Mouse (Mus musculus) intestine, embryonic 14.5 days (tissue): ENCODE results near the gene Prr3. TPM values are rescaled to one million over a fixed set of nuclear protein-coding genes. Genes with fewer than 3 reads are reported as not detected.
A peak's percentile ranks its signal among the peaks of the same experiment; 100 is the strongest.

Experiments
- ATAC-seq: fragments of 200-750 bp; cut with Nextera tagmentation; replicated peaks from 2 replicates; pipeline ENCODE4 v1.8.0; 2017; ENCODE audit warnings: low read depth, moderate number of reproducible peaks, moderate TSS enrichment, moderate library complexity; ENCODE audit not compliant: low FRiP score, low TSS enrichment
- DNase-seq: peaks from one replicate; pipeline ENCODE4 v3.0.0-alpha.2; 2018; ENCODE audit warnings: low spot score
- H3K27ac ChIP-seq: fragments of 300-500 bp; sonication (generic); 2 replicates; pipeline ENCODE4 v1.5.1; 2014; ENCODE audit warnings: low read depth, mild to moderate bottlenecking, control low read depth
- H3K27me3 ChIP-seq: fragments of 300-500 bp; sonication (generic); replicated peaks from 2 replicates; pipeline ENCODE4 v1.6.1; 2014; ENCODE audit warnings: low read length, control low read depth; ENCODE audit not compliant: control insufficient read depth, insufficient read depth
- H3K36me3 ChIP-seq: fragments of 300-500 bp; sonication (generic); 2 replicates; pipeline ENCODE4 v1.6.1; 2014; ENCODE audit warnings: low read length, control low read depth; ENCODE audit not compliant: control insufficient read depth, insufficient read depth
- H3K4me1 ChIP-seq: fragments of 300-500 bp; sonication (generic); replicated peaks from 2 replicates; pipeline ENCODE4 v1.6.1; 2014; ENCODE audit warnings: low read length, control low read depth, mixed read lengths; ENCODE audit not compliant: control insufficient read depth, insufficient read depth
- H3K4me2 ChIP-seq: fragments of 300-500 bp; sonication (generic); 2 replicates; pipeline ENCODE4 v1.6.1; 2014; ENCODE audit warnings: low read length
- H3K4me3 ChIP-seq: fragments of 300-500 bp; sonication (generic); 2 replicates; pipeline ENCODE4 v1.5.1; 2014; ENCODE audit warnings: low read depth, low read length, control low read depth, mixed read lengths
- H3K9ac ChIP-seq: fragments of 300-500 bp; sonication (generic); 2 replicates; pipeline ENCODE4 v1.6.1; 2014; ENCODE audit warnings: mild to moderate bottlenecking, low read length
- H3K9me3 ChIP-seq: fragments of 300-500 bp; sonication (generic); 2 replicates; pipeline ENCODE4 v1.6.1; 2016; ENCODE audit warnings: low read length, control low read depth; ENCODE audit not compliant: control insufficient read depth
- WGBS: fragments of 180-500 bp; shearing (Covaris S2); extraction: QIAGEN DNeasy Blood & Tissue Kit; methylation state at CpG from one replicate; pipeline ENCODE4 v1.1.7; 2014; 5-methylcytosine and 5-hydroxymethylcytosine counted together
- polyA plus RNA-seq: library from polyadenylated mRNA; unstranded; fragments of >200 nt; fragmentation: Nextera tagmentation; extraction: Ambion mirVana; gene quantifications from 2 replicates; pipeline ENCODE4 v1.2.1, GENCODE M21; 2014

Prr3 gene
- polyA plus RNA-seq, 1 experiment from 2014 or later: 25.3 TPM

- Histone ChIP-seq H3K27me3 (no peaks in the 10 kb centered on the region), H3K36me3 (peaks cover 6% of the 10 kb centered on the region), H3K4me3 (peak overlapping the region; percentile 63), H3K27ac (peak overlapping the region; percentile 39; the same call in 1 of the 2 replicates), H3K4me2 (peak overlapping the region; percentile 57), H3K9ac (peak overlapping the region; percentile 61), H3K9me3 (no peaks in the 10 kb centered on the region), H3K4me1 (peaks cover 14% of the 10 kb centered on the region)
- DNase-seq: peak; percentile 85
- ATAC-seq: peak; percentile 60
- WGBS: 4% methylated on average over 31 of the region's 31 CpGs
These were observed 14.3 kb upstream of the Prr3 start for GRCm38 (mm10) chr17:35994175-35994878.

- H3K9me3 ChIP-seq: no peaks in the 10 kb centered on the region
- H3K9ac ChIP-seq: no peak overlapping the region
- peaks cover 14% of the 10 kb centered on the region for H3K4me1 ChIP-seq
- ATAC-seq (peak; percentile 68), DNase-seq (peak; percentile 94)
- peak overlapping the region; percentile 57 for H3K4me2 ChIP-seq
- no peaks in the 10 kb centered on the region for H3K27me3 ChIP-seq
- H3K4me3 ChIP-seq: peak overlapping the region; percentile 63
- H3K27ac ChIP-seq: no peak overlapping the region
- H3K36me3 ChIP-seq: peaks cover 13% of the 10 kb centered on the region
- WGBS: 10% methylated on average over 17 of the region's 17 CpGs
These were observed 13.6 kb upstream of the Prr3 start for GRCm38 (mm10) chr17:35993675-35994074.

DNA sequence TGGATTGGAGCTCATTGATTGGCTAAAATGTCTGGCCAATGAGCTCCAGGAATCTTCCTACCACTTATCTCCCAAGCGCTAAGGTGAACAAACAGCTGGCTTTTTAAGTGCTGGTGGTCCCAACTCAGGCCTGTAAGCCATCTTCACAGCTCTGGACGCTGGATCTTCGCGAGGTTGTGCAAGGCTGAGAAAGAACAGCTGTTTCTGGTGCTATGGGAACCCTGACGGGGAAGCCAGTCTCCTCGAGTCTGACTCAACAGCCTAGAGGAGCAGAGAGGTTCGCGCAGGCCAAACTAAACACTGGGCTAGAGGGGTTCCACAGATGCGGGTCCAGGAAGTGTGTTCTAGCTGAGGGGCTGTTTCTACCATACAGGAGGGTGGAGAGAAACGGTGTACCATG is 11.7 kb upstream of the Prr3 start:
- Histone ChIP-seq H3K4me3 (no peak overlapping the region), H3K36me3 (peaks cover 32% of the 10 kb centered on the region), H3K27me3 (no peaks in the 10 kb centered on the region), H3K4me2 (peak overlapping the region; percentile 2; the same call in 1 of the 2 replicates), H3K27ac (peak overlapping the region; percentile 33; the same call in 1 of the 2 replicates), H3K9ac (no peak overlapping the region), H3K9me3 (no peaks in the 10 kb centered on the region), H3K4me1 (peaks cover 14% of the 10 kb centered on the region)
- ATAC-seq (no peak), DNase-seq (peak; percentile 63)
- WGBS: 19% methylated on average over 10 of the region's 10 CpGs

- DNase-seq (no peak), ATAC-seq (no peak)
- Histone ChIP-seq H3K36me3 (peaks cover 51% of the 10 kb centered on the region), H3K9me3 (no peaks in the 10 kb centered on the region), H3K9ac (no peak overlapping the region), H3K4me3 (no peak overlapping the region), H3K27me3 (no peaks in the 10 kb centered on the region), H3K4me1 (peaks cover 15% of the 10 kb centered on the region), H3K27ac (no peak overlapping the region), H3K4me2 (no peak overlapping the region)
- WGBS: 93% methylated on average over 9 of the region's 9 CpGs
These were observed 1.7 kb upstream of the Prr3 start for GRCm38 (mm10) chr17:35981776-35982175.

DNA sequence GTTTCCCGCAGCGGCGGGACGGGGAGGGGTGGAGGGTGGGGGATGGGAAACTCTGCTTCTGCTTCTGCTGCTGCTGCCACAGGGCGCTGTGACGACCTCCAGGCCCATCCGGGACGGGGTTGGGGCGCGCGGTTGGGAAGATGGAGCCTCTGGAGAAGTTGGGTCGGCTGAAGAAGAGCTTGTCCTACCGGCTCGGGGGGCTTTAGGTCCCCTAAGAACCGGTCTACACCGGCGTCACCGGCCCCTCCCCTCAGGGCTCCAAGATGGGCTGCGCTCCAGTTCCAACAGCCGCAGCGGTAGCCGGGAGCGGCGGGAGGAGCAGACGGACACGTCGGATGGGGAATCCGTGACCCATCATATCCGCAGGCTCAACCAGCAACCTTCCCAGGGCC is 323 bp upstream of the Prr3 start:
- DNase-seq (peak; percentile 85), ATAC-seq (peak; percentile 42)
- peak overlapping the region; percentile 89 for H3K4me2 ChIP-seq
- peak overlapping the region; percentile 98 for H3K27ac ChIP-seq
- peak overlapping the region; percentile 74 for H3K9ac ChIP-seq
- 0% methylated on average over 29 of the region's 29 CpGs for WGBS
- H3K4me3 ChIP-seq: peak overlapping the region; percentile 98
- peaks cover 15% of the 10 kb centered on the region for H3K4me1 ChIP-seq
- H3K9me3 ChIP-seq: no peaks in the 10 kb centered on the region
- no peaks in the 10 kb centered on the region for H3K27me3 ChIP-seq
- H3K36me3 ChIP-seq: peaks cover 47% of the 10 kb centered on the region

GRCm38 (mm10) chr17:35978811-35979400 is 1.1 kb downstream of the Prr3 start:
- no peak for DNase-seq
- H3K27ac ChIP-seq: peak overlapping the region; percentile 98
- WGBS: under 1% methylated on average over 41 of the region's 41 CpGs
- peak overlapping the region; percentile 89 for H3K4me2 ChIP-seq
- H3K36me3 ChIP-seq: peaks cover 46% of the 10 kb centered on the region
- peak overlapping the region; percentile 74 for H3K9ac ChIP-seq
- H3K9me3 ChIP-seq: no peaks in the 10 kb centered on the region
- H3K4me1 ChIP-seq: peaks cover 15% of the 10 kb centered on the region
- ATAC-seq: peak; percentile 78
- H3K27me3 ChIP-seq: no peaks in the 10 kb centered on the region
- peak overlapping the region; percentile 98 for H3K4me3 ChIP-seq

DNA sequence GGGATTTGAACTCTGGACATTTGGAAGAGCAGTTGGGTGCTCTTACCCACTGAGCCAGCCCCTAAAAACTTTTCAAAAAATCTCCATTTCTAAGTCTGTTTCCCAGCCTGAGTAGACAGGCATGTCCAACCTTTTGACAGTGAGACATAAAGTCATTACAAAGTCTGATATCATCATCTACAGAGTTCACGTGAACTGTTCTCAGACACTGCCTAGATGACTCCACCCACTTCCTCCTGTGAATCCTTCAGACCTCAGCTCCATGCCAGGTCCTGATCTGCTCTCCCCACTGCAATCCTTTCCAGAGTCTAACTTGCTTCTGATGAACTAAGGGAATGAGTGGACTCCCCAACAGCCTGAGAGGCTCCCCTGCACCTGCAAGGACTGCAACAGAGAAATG is 7.9 kb downstream of the Prr3 start:
- Histone ChIP-seq H3K4me2 (no peak overlapping the region), H3K27me3 (no peaks in the 10 kb centered on the region), H3K9ac (no peak overlapping the region), H3K9me3 (no peaks in the 10 kb centered on the region), H3K36me3 (peaks cover 40% of the 10 kb centered on the region), H3K27ac (no peak overlapping the region), H3K4me1 (peaks cover 10% of the 10 kb centered on the region), H3K4me3 (no peak overlapping the region)
- WGBS: 57% methylated on average over 1 of the region's 1 CpGs
- no peak for ATAC-seq
- DNase-seq: no peak

DNA sequence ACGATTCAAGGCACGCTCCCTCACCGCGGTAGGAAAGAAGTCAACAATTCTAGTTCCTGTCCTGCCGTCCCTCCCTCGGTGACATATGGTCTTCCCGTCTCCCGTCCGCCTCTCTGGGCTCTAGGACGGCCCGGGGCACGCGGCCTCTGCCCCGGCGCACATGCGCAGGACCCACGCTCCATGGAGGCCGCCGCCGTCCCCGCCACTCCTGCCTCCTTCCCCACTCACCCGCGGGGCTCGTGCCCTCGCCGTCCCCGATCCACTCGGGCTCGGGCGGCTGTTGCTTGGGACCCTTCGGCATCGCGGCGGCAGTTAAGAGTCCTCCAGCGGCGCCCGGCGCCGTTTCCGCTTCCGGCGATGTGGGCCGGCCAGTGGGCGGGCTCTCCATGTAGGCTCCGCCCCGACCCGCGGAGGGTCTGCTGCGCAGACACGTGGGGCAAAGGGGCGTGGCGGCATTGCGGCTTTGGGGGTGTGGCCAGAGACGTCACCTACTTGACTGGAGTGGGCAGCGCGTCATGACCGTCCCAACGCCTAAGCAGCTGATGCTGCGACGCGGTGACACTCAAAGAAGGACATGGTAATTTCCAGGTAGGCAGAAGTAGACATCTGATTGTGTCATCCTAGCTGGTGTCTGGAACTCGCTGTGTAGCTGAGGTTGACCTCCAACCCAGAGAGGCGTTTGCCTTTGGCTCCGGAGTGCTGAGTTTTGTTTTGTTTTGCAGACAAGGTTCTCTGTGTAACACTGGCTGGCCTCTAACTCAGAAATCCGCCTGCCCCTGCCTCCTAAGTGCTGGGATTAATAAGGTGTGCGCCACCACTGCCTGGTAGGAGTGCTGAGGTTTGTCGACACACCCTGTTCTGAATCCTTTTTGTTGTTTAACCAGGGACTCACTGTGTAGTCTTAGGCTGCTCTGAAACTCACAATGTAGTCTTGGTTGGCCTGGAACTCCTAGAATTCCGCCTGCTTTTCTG is 10.3 kb downstream of the Prr3 start, which contains the start of gene Abcf1:
TSS of gene Abcf1 (minus strand) at position 344 of the 972 bp plus-strand sequence.
- Histone ChIP-seq H3K27me3 (no peaks in the 10 kb centered on the region), H3K27ac (peak within 1 kb of the TSS; percentile 34), H3K4me3 (peak within 1 kb of the TSS; percentile 87), H3K4me1 (peaks cover 10% of the 10 kb centered on the region), H3K4me2 (peak within 1 kb of the TSS; percentile 93), H3K9ac (peak within 1 kb of the TSS; percentile 65), H3K9me3 (no peaks in the 10 kb centered on the region), H3K36me3 (peaks cover 37% of the 10 kb centered on the region)
- under 1% methylated on average over 68 of the region's 68 CpGs for WGBS
- peak; percentile 96 for ATAC-seq
- peak; percentile 99 for DNase-seq
